In genomic region chr7:126502751-126503150, GRCm38 (mm10) we compare ENCODE assay signal across 8 mouse cellular contexts. TPM values are rescaled to one million over a fixed set of nuclear protein-coding genes. Genes with fewer than 3 reads are reported as not detected.
A peak's percentile ranks its signal among the peaks of the same experiment; 100 is the strongest.
DNase-seq lines count a peak whose midpoint lies in the region; ATAC-seq and TF ChIP-seq lines count a peak whose summit lies in the region.

No protein-coding gene starts in this region.

- no peak for TF ChIP-seq POLR2A in liver, adult 2 months (IDR thresholded peaks at IDR 0.05; ENCODE audit: extremely low read depth, insufficient read depth, low read length)

- DNase-seq in liver, adult 2 months (ENCODE audit: extremely low read depth, low read depth, low spot score), result no peak
- no peak for DNase-seq in liver
- no peak for DNase-seq in urinary bladder, postnatal 36 days (ENCODE audit: low spot score in 2 of 2)
- no peak for DNase-seq in thymus, postnatal 4 days
- no peak for DNase-seq in right cerebral cortex, postnatal 36 days (ENCODE audit: low spot score in 2 of 2)

- H3K36me3 ChIP-seq in liver, adult 2 months (ENCODE audit: control insufficient read depth, insufficient read depth, low read length), result peaks cover 32% of the 10 kb centered on the region
- H3K36me3 ChIP-seq in embryonic facial prominence, embryonic 13.5 days, result peaks cover 34% of the 10 kb centered on the region
- peaks cover 21% of the 10 kb centered on the region for H3K36me3 ChIP-seq in intestine, embryonic 16.5 days (ENCODE audit: control insufficient read depth, insufficient read depth, low read length)
- H3K36me3 ChIP-seq in neural tube, embryonic 12.5 days, result peaks cover 35% of the 10 kb centered on the region

- peak overlapping the region; percentile 91 for H3K27ac ChIP-seq in liver, adult 2 months (replicated peaks; ENCODE audit: insufficient read depth, low read depth, low read length)
- H3K27ac ChIP-seq in embryonic facial prominence, embryonic 13.5 days, result peak overlapping the region; percentile 100
- peak overlapping the region; percentile 100 for H3K27ac ChIP-seq in intestine, embryonic 16.5 days (ENCODE audit: low read length)
- peak overlapping the region; percentile 99 for H3K27ac ChIP-seq in neural tube, embryonic 12.5 days

- peak overlapping the region; percentile 96 for H3K4me3 ChIP-seq in liver, adult 2 months (ENCODE audit: insufficient read depth, low read depth, low read length)
- H3K4me3 ChIP-seq in embryonic facial prominence, embryonic 13.5 days, result peak overlapping the region; percentile 100
- peak overlapping the region; percentile 99 for H3K4me3 ChIP-seq in intestine, embryonic 16.5 days (ENCODE audit: low read length)
- H3K4me3 ChIP-seq in neural tube, embryonic 12.5 days, result peak overlapping the region; percentile 100

- no peak; the same call in 1 of the 2 replicates for ATAC-seq in embryonic facial prominence, embryonic 13.5 days (ENCODE audit: insufficient number of reproducible peaks, insufficient read depth, low FRiP score, low TSS enrichment, low read depth)
- no peak for ATAC-seq in intestine, embryonic 16.5 days
- no peak for ATAC-seq in neural tube, embryonic 12.5 days (ENCODE audit: low FRiP score, low read depth)

- under 1% methylated on average over 39 of the region's 40 CpGs for WGBS in liver, adult 2 months
- WGBS in embryonic facial prominence, embryonic 13.5 days, result under 1% methylated on average over 40 of the region's 40 CpGs
- WGBS in intestine, embryonic 16.5 days, result under 1% methylated on average over 40 of the region's 40 CpGs
- under 1% methylated on average over 40 of the region's 40 CpGs for WGBS in neural tube, embryonic 12.5 days

- peak overlapping the region; percentile 81 for H3K4me2 ChIP-seq in embryonic facial prominence, embryonic 13.5 days
- peak overlapping the region; percentile 35; the same call in 1 of the 2 replicates for H3K4me2 ChIP-seq in intestine, embryonic 16.5 days (ENCODE audit: low read depth, low read length)
- H3K4me2 ChIP-seq in neural tube, embryonic 12.5 days (replicated peaks), result peak overlapping the region; percentile 83

- no peaks in the 10 kb centered on the region for H3K9me3 ChIP-seq in embryonic facial prominence, embryonic 13.5 days
- H3K9me3 ChIP-seq in intestine, embryonic 16.5 days (ENCODE audit: control insufficient read depth, low read length), result no peaks in the 10 kb centered on the region
- H3K9me3 ChIP-seq in neural tube, embryonic 12.5 days, result no peaks in the 10 kb centered on the region

- H3K79me2 ChIP-seq in liver, adult 2 months (ENCODE audit: control insufficient read depth, insufficient read depth, low read length), result peaks cover 4% of the 10 kb centered on the region; the same call in 1 of the 2 replicates

- no peak for TF ChIP-seq CTCF in liver, adult 2 months (IDR thresholded peaks at IDR 0.05; ENCODE audit: low read depth, low read length)

- no peaks in the 10 kb centered on the region; the same call in 1 of the 2 replicates for H3K4me1 ChIP-seq in liver, adult 2 months (ENCODE audit: control insufficient read depth, insufficient read depth, low read length)
- peaks cover 15% of the 10 kb centered on the region; the same call in 1 of the 2 replicates for H3K4me1 ChIP-seq in embryonic facial prominence, embryonic 13.5 days
- peaks cover 9% of the 10 kb centered on the region for H3K4me1 ChIP-seq in intestine, embryonic 16.5 days (ENCODE audit: control insufficient read depth, insufficient read depth, low read length)
- H3K4me1 ChIP-seq in neural tube, embryonic 12.5 days, result peaks cover 12% of the 10 kb centered on the region

- peak overlapping the region; percentile 97 for H3K9ac ChIP-seq in liver, adult 2 months (ENCODE audit: low read depth, low read length)
- peak overlapping the region; percentile 100 for H3K9ac ChIP-seq in embryonic facial prominence, embryonic 13.5 days
- peak overlapping the region; percentile 100 for H3K9ac ChIP-seq in intestine, embryonic 16.5 days (ENCODE audit: low read depth, low read length)
- peak overlapping the region; percentile 100 for H3K9ac ChIP-seq in neural tube, embryonic 12.5 days

- no peaks in the 10 kb centered on the region for H3K27me3 ChIP-seq in liver, adult 2 months (ENCODE audit: control insufficient read depth, insufficient read depth, low read length)
- no peaks in the 10 kb centered on the region for H3K27me3 ChIP-seq in embryonic facial prominence, embryonic 13.5 days
- no peaks in the 10 kb centered on the region for H3K27me3 ChIP-seq in intestine, embryonic 16.5 days (replicated peaks; ENCODE audit: control insufficient read depth, insufficient read depth, low read length)
- H3K27me3 ChIP-seq in neural tube, embryonic 12.5 days (replicated peaks), result no peaks in the 10 kb centered on the region

RNA-seq across cellular contexts. Expression of gene Atxn2l, which starts 0.5 kb away (rescaled TPM):
- total RNA-seq in liver, adult 2 months (2014; rRNA removed), result 4.6 and 6.4 TPM in 2 replicates
- polyA plus RNA-seq in liver, adult 2 months (2012; rRNA removed), result 42.9 and 81.3 TPM in 2 replicates
- polyA plus RNA-seq in embryonic facial prominence, embryonic 13.5 days (2015; fragmentation: Nextera tagmentation; extraction: Ambion mirVana), result 54.0 and 56.8 TPM in 2 replicates
- polyA plus RNA-seq in intestine, embryonic 16.5 days (2015; fragmentation: Nextera tagmentation; extraction: Ambion mirVana), result 25.8 and 29.4 TPM in 2 replicates
- polyA plus RNA-seq in neural tube, embryonic 12.5 days (2016; fragmentation: Nextera tagmentation; extraction: Ambion mirVana), result 74.7 and 81.0 TPM in 2 replicates

RNA-seq across cellular contexts. Expression of gene Tufm, which starts 15.6 kb away (rescaled TPM):
- 90.8 and 94.4 TPM in 2 replicates for total RNA-seq in liver, adult 2 months (2014; rRNA removed)
- polyA plus RNA-seq in liver, adult 2 months (2012; rRNA removed), result 163 TPM in 2 replicates
- 129 and 131 TPM in 2 replicates for polyA plus RNA-seq in embryonic facial prominence, embryonic 13.5 days (2015; fragmentation: Nextera tagmentation; extraction: Ambion mirVana)
- 229 and 244 TPM in 2 replicates for polyA plus RNA-seq in intestine, embryonic 16.5 days (2015; fragmentation: Nextera tagmentation; extraction: Ambion mirVana)
- 121 and 136 TPM in 2 replicates for polyA plus RNA-seq in neural tube, embryonic 12.5 days (2016; fragmentation: Nextera tagmentation; extraction: Ambion mirVana)

RNA-seq across cellular contexts. Expression of gene Sh2b1, which starts 27.5 kb away (rescaled TPM):
- 4.6 and 7.7 TPM in 2 replicates for total RNA-seq in liver, adult 2 months (2014; rRNA removed)
- 36.2 and 43.1 TPM in 2 replicates for polyA plus RNA-seq in liver, adult 2 months (2012; rRNA removed)
- 53.4 and 57.8 TPM in 2 replicates for polyA plus RNA-seq in embryonic facial prominence, embryonic 13.5 days (2015; fragmentation: Nextera tagmentation; extraction: Ambion mirVana)
- 43.2 and 44.6 TPM in 2 replicates for polyA plus RNA-seq in intestine, embryonic 16.5 days (2015; fragmentation: Nextera tagmentation; extraction: Ambion mirVana)
- polyA plus RNA-seq in neural tube, embryonic 12.5 days (2016; fragmentation: Nextera tagmentation; extraction: Ambion mirVana), result 60.5 and 62.9 TPM in 2 replicates

RNA-seq across cellular contexts. Expression of gene Atp2a1, which starts 39.8 kb away (rescaled TPM):
- total RNA-seq in liver, adult 2 months (2014; rRNA removed), result 5.0 TPM in 1 of 2 replicates, not detected in the other
- 0.21 and 0.34 TPM in 2 replicates for polyA plus RNA-seq in liver, adult 2 months (2012; rRNA removed)
- 7.9 and 11.5 TPM in 2 replicates for polyA plus RNA-seq in embryonic facial prominence, embryonic 13.5 days (2015; fragmentation: Nextera tagmentation; extraction: Ambion mirVana)
- 1.1 and 1.3 TPM in 2 replicates for polyA plus RNA-seq in intestine, embryonic 16.5 days (2015; fragmentation: Nextera tagmentation; extraction: Ambion mirVana)
- 10.2 and 16.5 TPM in 2 replicates for polyA plus RNA-seq in neural tube, embryonic 12.5 days (2016; fragmentation: Nextera tagmentation; extraction: Ambion mirVana)
